Mouse (Mus musculus) hindbrain, embryonic 10.5 days (tissue): Measurements from ENCODE around the gene Rps6kb1. TPM values are rescaled to one million over a fixed set of nuclear protein-coding genes. Genes with fewer than 3 reads are reported as not detected.

ENCODE experiments used
- DNase-seq: peaks from one replicate; pipeline ENCODE4 v3.0.0-alpha.2; 2017; ENCODE audit warnings: low spot score
- H3K27ac ChIP-seq: fragments of 300-500 bp; sonication (generic); 2 replicates; pipeline ENCODE4 v1.5.1; 2016; ENCODE audit warnings: mild to moderate bottlenecking, moderate library complexity
- H3K27me3 ChIP-seq: fragments of 300-500 bp; sonication (generic); 2 replicates; pipeline ENCODE4 v1.6.1; 2016; ENCODE audit warnings: mild to moderate bottlenecking; ENCODE audit not compliant: poor library complexity, insufficient read depth, severe bottlenecking
- H3K36me3 ChIP-seq: fragments of 300-500 bp; sonication (generic); 2 replicates; pipeline ENCODE4 v1.6.1; 2016; ENCODE audit warnings: mild to moderate bottlenecking, moderate library complexity
- H3K4me1 ChIP-seq: fragments of 300-500 bp; sonication (generic); replicated peaks from 2 replicates; pipeline ENCODE4 v1.6.1; 2016; ENCODE audit warnings: mild to moderate bottlenecking
- H3K4me3 ChIP-seq: fragments of 300-500 bp; sonication (generic); 2 replicates; pipeline ENCODE4 v1.5.1; 2016; ENCODE audit warnings: mild to moderate bottlenecking, moderate library complexity
- H3K9me3 ChIP-seq: fragments of 300-500 bp; sonication (generic); 2 replicates; pipeline ENCODE4 v1.6.1; 2016; ENCODE audit warnings: mild to moderate bottlenecking, moderate library complexity
- WGBS: fragments of 180-500 bp; shearing (Covaris S2); methylation state at CpG from one replicate; pipeline ENCODE4 v1.1.7; 2016; 5-methylcytosine and 5-hydroxymethylcytosine counted together
- polyA plus RNA-seq: library from polyadenylated mRNA; unstranded; fragments of >200 nt; fragmentation: Nextera tagmentation; extraction: Ambion mirVana; gene quantifications from 2 replicates; pipeline ENCODE4 v1.2.1, GENCODE M21; 2016

Rps6kb1 gene
- polyA plus RNA-seq, 1 experiment from 2014 or later = 43.5 TPM

DNA sequence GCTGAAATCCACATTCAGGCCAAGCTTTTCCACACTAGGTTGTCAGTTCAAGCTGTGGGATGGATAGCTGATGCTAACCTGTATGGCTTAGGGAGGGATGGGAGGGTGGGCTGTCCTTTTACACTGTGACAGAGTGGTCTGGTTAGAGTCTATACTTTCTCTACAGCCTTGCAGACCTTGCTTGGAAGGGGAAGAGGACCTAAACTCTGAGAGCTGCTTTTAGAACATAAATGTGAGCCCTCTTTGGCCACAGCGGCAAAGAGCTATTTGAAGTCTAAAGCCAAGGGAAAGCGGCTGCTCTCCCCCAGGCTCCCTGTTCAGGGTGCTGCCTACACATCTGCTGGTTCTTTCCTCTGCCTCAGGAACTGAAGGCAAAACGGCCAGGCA lies 41.0 kb upstream of the Rps6kb1 start:
- no peak for DNase-seq
- WGBS = 62% methylated on average over 3 of the region's 3 CpGs
- H3K36me3 ChIP-seq = peaks cover 7% of the 10 kb centered on the region
- peak overlapping the region; percentile 16; the same call in 1 of the 2 replicates for H3K4me3 ChIP-seq
- H3K4me1 ChIP-seq = peaks cover 17% of the 10 kb centered on the region
- 0 out of 2 replicates have a peak overlapping the region, but pooled peaks have one; percentile 35 for H3K27ac ChIP-seq
- no peaks in the 10 kb centered on the region for H3K9me3 ChIP-seq
- no peaks in the 10 kb centered on the region for H3K27me3 ChIP-seq

GRCm38 (mm10) chr11:86584898-86585597 lies 40.4 kb upstream of the Rps6kb1 start:
- DNase-seq = no peak
- H3K4me3 ChIP-seq = peak overlapping the region; percentile 16; the same call in 1 of the 2 replicates
- H3K4me1 ChIP-seq = peaks cover 18% of the 10 kb centered on the region
- no peak overlapping the region for H3K27ac ChIP-seq
- 82% methylated on average over 7 of the region's 7 CpGs for WGBS
- H3K27me3 ChIP-seq = no peaks in the 10 kb centered on the region
- H3K9me3 ChIP-seq = no peaks in the 10 kb centered on the region
- peaks cover 7% of the 10 kb centered on the region for H3K36me3 ChIP-seq

DNA sequence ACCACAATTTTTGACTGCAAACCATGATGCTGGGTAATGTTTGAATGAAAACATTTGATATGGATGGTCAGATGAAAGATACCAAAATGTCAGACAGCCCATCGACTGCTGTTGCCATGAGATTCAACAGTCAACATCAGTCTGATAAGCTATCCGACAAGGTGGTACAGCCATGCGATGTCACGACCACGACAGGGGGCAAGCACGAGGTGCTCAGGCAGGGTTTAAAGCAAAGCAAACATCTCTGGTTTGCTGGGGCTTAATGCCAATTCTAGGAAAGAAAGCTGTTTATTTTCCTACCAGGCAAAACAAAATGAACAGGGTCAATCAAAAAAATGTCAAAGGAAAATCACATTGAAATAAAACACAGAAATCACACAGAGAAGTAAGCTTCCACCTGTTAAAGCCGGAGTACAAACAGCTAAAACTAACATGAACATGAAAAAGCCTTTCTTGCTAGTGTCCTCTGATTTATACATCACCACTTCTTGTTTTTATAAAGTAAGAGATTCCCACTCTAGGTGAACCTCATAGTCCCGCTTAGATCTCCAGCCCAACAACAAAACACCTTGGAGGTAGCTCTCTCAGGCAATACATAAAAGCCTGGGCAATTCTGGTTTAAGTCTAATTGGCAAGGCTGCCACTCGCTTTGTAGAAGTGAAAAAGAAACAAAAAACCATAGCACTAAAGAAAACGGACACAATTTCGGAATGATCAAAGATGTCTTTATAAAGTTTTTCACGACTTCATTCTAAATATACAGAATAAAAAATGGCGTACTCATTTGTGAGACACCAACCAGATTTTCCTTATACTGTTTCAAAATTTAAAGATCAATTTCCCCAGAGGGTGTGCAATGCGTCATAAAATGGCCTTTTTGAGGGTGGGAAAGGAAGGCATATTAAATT lies 39.6 kb upstream of the Rps6kb1 start:
- WGBS = 89% methylated on average over 14 of the region's 14 CpGs
- Histone ChIP-seq H3K27ac (no peak overlapping the region), H3K4me1 (peaks cover 26% of the 10 kb centered on the region), H3K9me3 (no peaks in the 10 kb centered on the region), H3K4me3 (no peak overlapping the region), H3K27me3 (no peaks in the 10 kb centered on the region), H3K36me3 (peaks cover 7% of the 10 kb centered on the region)
- no peak for DNase-seq

- H3K27ac ChIP-seq = no peak overlapping the region
- WGBS = 93% methylated on average over 3 of the region's 3 CpGs
- H3K9me3 ChIP-seq = no peaks in the 10 kb centered on the region
- DNase-seq = no peak
- no peaks in the 10 kb centered on the region for H3K27me3 ChIP-seq
- H3K4me1 ChIP-seq = peaks cover 33% of the 10 kb centered on the region
- peaks cover 7% of the 10 kb centered on the region for H3K36me3 ChIP-seq
- H3K4me3 ChIP-seq = no peak overlapping the region
Measured at GRCm38 (mm10) chr11:86583313-86583825, 38.8 kb upstream of the Rps6kb1 start.

GRCm38 (mm10) chr11:86582543-86583260 lies 38.1 kb upstream of the Rps6kb1 start:
- H3K36me3 ChIP-seq = peaks cover 7% of the 10 kb centered on the region
- H3K9me3 ChIP-seq = no peaks in the 10 kb centered on the region
- H3K27ac ChIP-seq = no peak overlapping the region
- H3K27me3 ChIP-seq = no peaks in the 10 kb centered on the region
- no peak for DNase-seq
- H3K4me1 ChIP-seq = peaks cover 30% of the 10 kb centered on the region
- no peak overlapping the region for H3K4me3 ChIP-seq
- 86% methylated on average over 7 of the region's 7 CpGs for WGBS

DNA sequence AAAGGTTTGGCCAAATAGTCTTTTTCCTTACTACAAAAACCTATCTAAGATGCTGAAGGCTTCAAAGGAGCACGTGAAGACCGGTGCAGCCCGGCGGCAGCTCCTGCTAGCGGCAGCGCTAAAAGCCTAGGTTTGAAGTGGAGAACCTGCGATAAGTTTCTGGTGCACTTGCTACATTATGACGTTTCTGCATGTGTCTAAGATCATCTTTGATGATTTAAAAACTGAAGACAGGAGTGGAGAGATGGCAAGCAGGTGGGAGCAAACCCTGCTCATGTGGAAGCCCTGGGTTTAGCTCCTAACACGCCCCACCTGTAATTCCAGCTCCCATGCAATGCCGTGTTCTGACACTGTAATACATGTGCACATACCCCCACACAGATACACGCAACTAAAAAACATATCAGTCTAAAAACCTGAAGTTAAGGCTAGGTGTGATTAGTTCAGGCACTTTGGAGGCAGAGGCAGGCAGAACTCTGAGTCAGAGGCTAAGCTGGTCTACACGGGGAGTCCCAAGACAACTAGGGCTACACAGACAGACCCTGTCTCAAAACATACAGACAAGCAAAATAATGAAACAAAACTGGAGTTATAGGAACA lies 37.4 kb upstream of the Rps6kb1 start:
- Histone ChIP-seq H3K36me3 (peaks cover 7% of the 10 kb centered on the region), H3K27ac (no peak overlapping the region), H3K4me3 (no peak overlapping the region), H3K9me3 (no peaks in the 10 kb centered on the region), H3K27me3 (no peaks in the 10 kb centered on the region), H3K4me1 (peaks cover 30% of the 10 kb centered on the region)
- no peak for DNase-seq
- WGBS = 89% methylated on average over 12 of the region's 12 CpGs

GRCm38 (mm10) chr11:86581250-86581753 lies 36.7 kb upstream of the Rps6kb1 start:
- no peak overlapping the region for H3K4me3 ChIP-seq
- 66% methylated on average over 11 of the region's 11 CpGs for WGBS
- H3K27ac ChIP-seq = peak overlapping the region; percentile 3; the same call in 1 of the 2 replicates
- peaks cover 7% of the 10 kb centered on the region for H3K36me3 ChIP-seq
- no peak for DNase-seq
- H3K27me3 ChIP-seq = no peaks in the 10 kb centered on the region
- H3K9me3 ChIP-seq = no peaks in the 10 kb centered on the region
- H3K4me1 ChIP-seq = peaks cover 31% of the 10 kb centered on the region

GRCm38 (mm10) chr11:86580319-86581113 lies 35.9 kb upstream of the Rps6kb1 start:
- Histone ChIP-seq H3K36me3 (peaks cover 7% of the 10 kb centered on the region), H3K9me3 (no peaks in the 10 kb centered on the region), H3K4me3 (no peak overlapping the region), H3K4me1 (peaks cover 35% of the 10 kb centered on the region), H3K27me3 (no peaks in the 10 kb centered on the region), H3K27ac (no peak overlapping the region; the same call in 1 of the 2 replicates)
- 90% methylated on average over 9 of the region's 9 CpGs for WGBS
- DNase-seq = no peak

DNA sequence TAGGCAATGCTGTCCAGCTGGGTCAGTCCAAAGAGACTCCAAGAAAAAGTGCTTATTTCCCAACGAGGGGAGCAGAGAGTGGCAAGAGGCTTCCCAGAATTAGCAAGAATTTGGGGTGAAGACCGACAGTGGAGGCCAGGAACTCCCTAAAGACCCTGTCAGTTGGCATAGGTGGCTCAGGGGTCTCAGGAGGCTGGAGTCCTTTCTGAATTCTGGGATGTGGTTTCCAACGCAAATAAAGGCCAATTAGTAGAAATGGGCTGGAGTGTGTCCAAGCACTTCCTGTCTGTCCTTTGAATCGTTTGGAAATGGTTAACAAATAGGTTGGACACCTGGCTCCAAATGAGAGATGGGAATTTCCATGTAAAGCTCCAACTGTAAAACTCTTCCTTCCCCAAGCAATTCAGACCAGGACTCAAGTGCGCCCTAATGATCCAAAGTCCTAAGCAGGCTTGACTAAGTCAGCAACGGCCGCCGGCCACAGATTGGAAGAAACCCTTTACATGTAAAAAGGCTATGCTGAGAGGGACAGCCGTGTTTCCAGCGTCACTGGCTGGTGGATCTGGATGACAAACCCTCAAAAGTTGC lies 35.2 kb upstream of the Rps6kb1 start:
- H3K36me3 ChIP-seq = 0 out of 2 replicates have a peak, but pooled peaks cover 2% of the 10 kb centered on the region
- 84% methylated on average over 10 of the region's 10 CpGs for WGBS
- no peak for DNase-seq
- H3K27ac ChIP-seq = no peak overlapping the region; the same call in 1 of the 2 replicates
- H3K9me3 ChIP-seq = no peaks in the 10 kb centered on the region
- peaks cover 36% of the 10 kb centered on the region for H3K4me1 ChIP-seq
- H3K4me3 ChIP-seq = no peak overlapping the region
- no peaks in the 10 kb centered on the region for H3K27me3 ChIP-seq

GRCm38 (mm10) chr11:86578809-86579730 lies 34.5 kb upstream of the Rps6kb1 start:
- no peak for DNase-seq
- H3K4me1 ChIP-seq = peaks cover 36% of the 10 kb centered on the region
- H3K4me3 ChIP-seq = no peak overlapping the region
- H3K9me3 ChIP-seq = no peaks in the 10 kb centered on the region
- no peaks in the 10 kb centered on the region for H3K27me3 ChIP-seq
- WGBS = 77% methylated on average over 25 of the region's 25 CpGs
- peak overlapping the region; percentile 57 for H3K27ac ChIP-seq
- H3K36me3 ChIP-seq = 0 out of 2 replicates have a peak, but pooled peaks cover 2% of the 10 kb centered on the region
